Mouse (Mus musculus): ENCODE measurements around the gene Prune1. TPM values are rescaled to one million over a fixed set of nuclear protein-coding genes. Genes with fewer than 3 reads are reported as not detected.

Gene Prune1
- total and polyA plus RNA-seq, 2 experiments from 2014 or later: 59.0 to 60.4 TPM

GRCm38 (mm10) chr3:95314075-95314474, 32.2 kb upstream of the Prune1 start:
- H3K4me1 ChIP-seq (ENCODE audit: insufficient read depth): peaks cover 19% of the 10 kb centered on the region
- H3K9me3 ChIP-seq (ENCODE audit: low read length): no peaks in the 10 kb centered on the region
- H3K27me3 ChIP-seq (ENCODE audit: insufficient read depth, low read length): no peaks in the 10 kb centered on the region
- H3K36me3 ChIP-seq (ENCODE audit: insufficient read depth): no peaks in the 10 kb centered on the region
- H3K27ac ChIP-seq (ENCODE audit: low read depth, low read length): peak overlapping the region; percentile 92
- H3K4me3 ChIP-seq (ENCODE audit: low read depth, low read length): peak overlapping the region; percentile 74; the same call in 1 of the 2 replicates
- TF ChIP-seq CTCF (IDR thresholded peaks at IDR 0.05; ENCODE audit: low read depth): no peak
- no peak for ATAC-seq
- peak overlapping the region; percentile 96 for H3K9ac ChIP-seq
- no peak for DNase-seq
- peak overlapping the region; percentile 55 for H3K4me2 ChIP-seq (ENCODE audit: low read depth)
- 67% methylated on average over 6 of the region's 6 CpGs for WGBS

GRCm38 (mm10) chr3:95313476-95313875, 31.6 kb upstream of the Prune1 start:
- WGBS: 57% methylated on average over 7 of the region's 7 CpGs
- H3K9ac ChIP-seq: no peak overlapping the region
- no peak overlapping the region for H3K4me3 ChIP-seq (ENCODE audit: low read depth, low read length)
- peaks cover 19% of the 10 kb centered on the region for H3K4me1 ChIP-seq (ENCODE audit: insufficient read depth)
- no peak overlapping the region for H3K4me2 ChIP-seq (ENCODE audit: low read depth)
- no peak overlapping the region for H3K27ac ChIP-seq (ENCODE audit: low read depth, low read length)
- H3K9me3 ChIP-seq (ENCODE audit: low read length): no peaks in the 10 kb centered on the region
- no peaks in the 10 kb centered on the region for H3K27me3 ChIP-seq (ENCODE audit: insufficient read depth, low read length)
- ATAC-seq (no peak), DNase-seq (no peak)
- H3K36me3 ChIP-seq (ENCODE audit: insufficient read depth): no peaks in the 10 kb centered on the region
- no peak for TF ChIP-seq CTCF (IDR thresholded peaks at IDR 0.05; ENCODE audit: low read depth)

GRCm38 (mm10) chr3:95312623-95313022, 30.7 kb upstream of the Prune1 start:
- no peaks in the 10 kb centered on the region for H3K27me3 ChIP-seq (ENCODE audit: insufficient read depth, low read length)
- DNase-seq (no peak), ATAC-seq (no peak)
- no peaks in the 10 kb centered on the region for H3K36me3 ChIP-seq (ENCODE audit: insufficient read depth)
- WGBS: 83% methylated on average over 6 of the region's 6 CpGs
- H3K4me2 ChIP-seq (ENCODE audit: low read depth): no peak overlapping the region
- no peak overlapping the region for H3K27ac ChIP-seq (ENCODE audit: low read depth, low read length)
- no peak overlapping the region for H3K9ac ChIP-seq
- no peaks in the 10 kb centered on the region for H3K9me3 ChIP-seq (ENCODE audit: low read length)
- no peak for TF ChIP-seq CTCF (IDR thresholded peaks at IDR 0.05; ENCODE audit: low read depth)
- no peak overlapping the region for H3K4me3 ChIP-seq (ENCODE audit: low read depth, low read length)
- peaks cover 17% of the 10 kb centered on the region for H3K4me1 ChIP-seq (ENCODE audit: insufficient read depth)

- Histone ChIP-seq H3K4me1 (ENCODE audit: insufficient read depth) (0 out of 2 replicates have a peak, but pooled peaks cover 10% of the 10 kb centered on the region), H3K36me3 (ENCODE audit: insufficient read depth) (no peaks in the 10 kb centered on the region), H3K9me3 (ENCODE audit: low read length) (no peaks in the 10 kb centered on the region), H3K27me3 (ENCODE audit: insufficient read depth, low read length) (no peaks in the 10 kb centered on the region), H3K4me3 (ENCODE audit: low read depth, low read length) (no peak overlapping the region), H3K9ac (no peak overlapping the region), H3K27ac (ENCODE audit: low read depth, low read length) (no peak overlapping the region), H3K4me2 (ENCODE audit: low read depth) (no peak overlapping the region)
- ATAC-seq (no peak), DNase-seq (peak; percentile 81)
- peak; percentile 79 for TF ChIP-seq CTCF (IDR thresholded peaks at IDR 0.05; ENCODE audit: low read depth)
- 69% methylated on average over 9 of the region's 9 CpGs for WGBS
Observed at GRCm38 (mm10) chr3:95310968-95311882, 29.3 kb upstream of the Prune1 start.

- ATAC-seq (no peak), DNase-seq (no peak)
- WGBS: 72% methylated on average over 3 of the region's 3 CpGs
- H3K4me2 ChIP-seq (ENCODE audit: low read depth): no peak overlapping the region
- H3K36me3 ChIP-seq (ENCODE audit: insufficient read depth): no peaks in the 10 kb centered on the region
- H3K27ac ChIP-seq (ENCODE audit: low read depth, low read length): no peak overlapping the region
- no peak overlapping the region for H3K9ac ChIP-seq
- H3K4me3 ChIP-seq (ENCODE audit: low read depth, low read length): no peak overlapping the region
- no peak for TF ChIP-seq CTCF (IDR thresholded peaks at IDR 0.05; ENCODE audit: low read depth)
- no peaks in the 10 kb centered on the region for H3K27me3 ChIP-seq (ENCODE audit: insufficient read depth, low read length)
- no peaks in the 10 kb centered on the region for H3K9me3 ChIP-seq (ENCODE audit: low read length)
- 0 out of 2 replicates have a peak, but pooled peaks cover 6% of the 10 kb centered on the region for H3K4me1 ChIP-seq (ENCODE audit: insufficient read depth)
Observed at GRCm38 (mm10) chr3:95310496-95310895, 28.6 kb upstream of the Prune1 start.

- 76% methylated on average over 7 of the region's 7 CpGs for WGBS
- H3K4me1 ChIP-seq (ENCODE audit: insufficient read depth): no peaks in the 10 kb centered on the region
- no peak within 1 kb of the TSS for H3K9ac ChIP-seq
- DNase-seq: no peak
- no peak within 1 kb of the TSS for H3K4me3 ChIP-seq (ENCODE audit: low read depth, low read length)
- TF ChIP-seq CTCF (IDR thresholded peaks at IDR 0.05; ENCODE audit: low read depth): no peak
- no peaks in the 10 kb centered on the region for H3K36me3 ChIP-seq (ENCODE audit: insufficient read depth)
- H3K9me3 ChIP-seq (ENCODE audit: low read length): no peaks in the 10 kb centered on the region
- no peak within 1 kb of the TSS for H3K4me2 ChIP-seq (ENCODE audit: low read depth)
- ATAC-seq: no peak
- H3K27ac ChIP-seq (ENCODE audit: low read depth, low read length): no peak within 1 kb of the TSS
- no peaks in the 10 kb centered on the region for H3K27me3 ChIP-seq (ENCODE audit: insufficient read depth, low read length)
Observed at GRCm38 (mm10) chr3:95307100-95307499, 25.2 kb upstream of the Prune1 start, which contains the start of gene Anxa9. Gene Anxa9, minus strand, starts transcription at chr3:95307176.

- 89% methylated on average over 4 of the region's 4 CpGs for WGBS
- Histone ChIP-seq H3K27ac (ENCODE audit: low read depth, low read length) (no peak overlapping the region), H3K9ac (no peak overlapping the region), H3K4me3 (ENCODE audit: low read depth, low read length) (no peak overlapping the region), H3K9me3 (ENCODE audit: low read length) (no peaks in the 10 kb centered on the region), H3K4me2 (ENCODE audit: low read depth) (no peak overlapping the region), H3K4me1 (ENCODE audit: insufficient read depth) (no peaks in the 10 kb centered on the region), H3K27me3 (ENCODE audit: insufficient read depth, low read length) (no peaks in the 10 kb centered on the region), H3K36me3 (ENCODE audit: insufficient read depth) (no peaks in the 10 kb centered on the region)
- no peak for TF ChIP-seq CTCF (IDR thresholded peaks at IDR 0.05; ENCODE audit: low read depth)
- ATAC-seq (no peak), DNase-seq (no peak)
Observed at GRCm38 (mm10) chr3:95306244-95306643, 24.4 kb upstream of the Prune1 start.

Measured in forebrain, postnatal 0 days (tissue).